Mouse (Mus musculus) forebrain, postnatal 0 days (tissue): Measurements from ENCODE around the gene Gas1. TPM values are rescaled to one million over a fixed set of nuclear protein-coding genes. Genes with fewer than 3 reads are reported as not detected.

Experiments
- ATAC-seq: fragments of 200-750 bp; cut with Nextera tagmentation; 2 replicates; pipeline ENCODE4 v1.8.0; 2017; ENCODE audit warnings: mild to moderate bottlenecking, moderate library complexity
- DNase-seq: peaks from one replicate; pipeline ENCODE4 v3.0.0-alpha.2; 2015
- H3K27ac ChIP-seq: fragments of 300-500 bp; sonication (generic); 2 replicates; pipeline ENCODE4 v1.5.1; 2014; ENCODE audit warnings: low read depth, mild to moderate bottlenecking, antibody characterized with exemption, low read length, moderate library complexity, mixed read lengths
- H3K27me3 ChIP-seq: fragments of 300-500 bp; sonication (generic); 2 replicates; pipeline ENCODE4 v1.6.1; 2014; ENCODE audit warnings: mild to moderate bottlenecking, low read length, mixed read lengths; ENCODE audit not compliant: insufficient read depth
- H3K36me3 ChIP-seq: fragments of 300-500 bp; sonication (generic); 2 replicates; pipeline ENCODE4 v1.6.1; 2014; ENCODE audit warnings: mild to moderate bottlenecking, moderate library complexity; ENCODE audit not compliant: insufficient read depth
- H3K4me1 ChIP-seq: fragments of 300-500 bp; sonication (generic); 2 replicates; pipeline ENCODE4 v1.6.1; 2014; ENCODE audit warnings: antibody characterized with exemption; ENCODE audit not compliant: insufficient read depth
- H3K4me2 ChIP-seq: fragments of 300-500 bp; sonication (generic); 2 replicates; pipeline ENCODE4 v1.6.1; 2014; ENCODE audit warnings: low read depth, mild to moderate bottlenecking, moderate library complexity
- H3K4me3 ChIP-seq: fragments of 300-500 bp; sonication (generic); 2 replicates; pipeline ENCODE4 v1.5.1; 2014; ENCODE audit warnings: low read depth, low read length, mixed read lengths
- H3K9ac ChIP-seq: fragments of 300-500 bp; sonication (generic); 2 replicates; pipeline ENCODE4 v1.6.1; 2014; ENCODE audit warnings: mild to moderate bottlenecking
- H3K9me3 ChIP-seq: fragments of 300-500 bp; sonication (generic); 2 replicates; pipeline ENCODE4 v1.6.1; 2016; ENCODE audit warnings: low read length
- CTCF ChIP-seq: sonication (generic); IDR thresholded peaks from 2 replicates; pipeline ENCODE4 v1.5.1; 2016; ENCODE audit warnings: antibody characterized with exemption, control low read depth, low read depth
- WGBS: fragments of 180-500 bp; shearing (Covaris S2); extraction: QIAGEN DNeasy Blood & Tissue Kit; methylation state at CpG from one replicate; pipeline ENCODE4 v1.1.7; 2014; 5-methylcytosine and 5-hydroxymethylcytosine counted together
- polyA plus RNA-seq: library from polyadenylated mRNA; unstranded; fragments of >200 nt; fragmentation: Nextera tagmentation; extraction: Ambion mirVana; gene quantifications from 2 replicates; pipeline ENCODE4 v1.2.1, GENCODE M21; 2015
- total RNA-seq: library from RNA; depleted of rRNA; stranded (reverse); fragments of >200 nt; gene quantifications from 2 replicates; pipeline ENCODE4 v1.2.3, GENCODE M21; 2014

The Gas1 gene
- total and polyA plus RNA-seq, 2 experiments from 2014 or later, result 22.4 to 40.9 TPM

- 85% methylated on average over 6 of the region's 6 CpGs for WGBS
Observed at GRCm38 (mm10) chr13:60207135-60207601, 30.0 kb upstream of the Gas1 start.

GRCm38 (mm10) chr13:60204746-60205145 is 27.6 kb upstream of the Gas1 start:
- ATAC-seq, result no peak
- H3K27ac ChIP-seq, result no peak overlapping the region
- no peak for DNase-seq
- no peak for TF ChIP-seq CTCF
- H3K9me3 ChIP-seq, result no peaks in the 10 kb centered on the region
- H3K36me3 ChIP-seq, result no peaks in the 10 kb centered on the region
- no peak overlapping the region for H3K4me2 ChIP-seq
- no peak overlapping the region for H3K9ac ChIP-seq
- H3K4me3 ChIP-seq, result no peak overlapping the region
- H3K27me3 ChIP-seq, result no peaks in the 10 kb centered on the region
- no peaks in the 10 kb centered on the region for H3K4me1 ChIP-seq
- 87% methylated on average over 6 of the region's 6 CpGs for WGBS

More at GRCm38 (mm10) chr13:60207135-60207601, 30.0 kb upstream of the Gas1 start:
- Histone ChIP-seq H3K27ac (no peak overlapping the region), H3K9ac (no peak overlapping the region), H3K9me3 (no peaks in the 10 kb centered on the region), H3K4me1 (no peaks in the 10 kb centered on the region), H3K4me2 (no peak overlapping the region), H3K36me3 (no peaks in the 10 kb centered on the region), H3K4me3 (no peak overlapping the region), H3K27me3 (no peaks in the 10 kb centered on the region)
- ATAC-seq (no peak), DNase-seq (no peak)
- TF ChIP-seq CTCF, result no peak

- Histone ChIP-seq H3K27ac (no peak overlapping the region), H3K9ac (no peak overlapping the region), H3K36me3 (no peaks in the 10 kb centered on the region), H3K4me1 (no peaks in the 10 kb centered on the region), H3K4me2 (no peak overlapping the region), H3K27me3 (no peaks in the 10 kb centered on the region), H3K4me3 (no peak overlapping the region), H3K9me3 (no peaks in the 10 kb centered on the region)
- TF ChIP-seq CTCF, result no peak
- ATAC-seq, result no peak
- 53% methylated on average over 6 of the region's 6 CpGs for WGBS
- no peak for DNase-seq
Observed at GRCm38 (mm10) chr13:60193273-60193672, 16.1 kb upstream of the Gas1 start.

GRCm38 (mm10) chr13:60189923-60190322 is 12.8 kb upstream of the Gas1 start:
- Histone ChIP-seq H3K4me2 (no peak overlapping the region), H3K9ac (no peak overlapping the region), H3K27me3 (no peaks in the 10 kb centered on the region), H3K27ac (no peak overlapping the region), H3K4me3 (no peak overlapping the region), H3K36me3 (no peaks in the 10 kb centered on the region), H3K4me1 (no peaks in the 10 kb centered on the region), H3K9me3 (no peaks in the 10 kb centered on the region)
- TF ChIP-seq CTCF, result no peak
- no peak for ATAC-seq
- DNase-seq, result no peak
- WGBS, result 87% methylated on average over 10 of the region's 10 CpGs

GRCm38 (mm10) chr13:60188952-60189351 is 11.8 kb upstream of the Gas1 start:
- no peak for TF ChIP-seq CTCF
- ATAC-seq, result no peak
- Histone ChIP-seq H3K4me2 (no peak overlapping the region), H3K36me3 (no peaks in the 10 kb centered on the region), H3K27ac (no peak overlapping the region), H3K27me3 (no peaks in the 10 kb centered on the region), H3K4me3 (no peak overlapping the region), H3K9ac (no peak overlapping the region), H3K4me1 (no peaks in the 10 kb centered on the region), H3K9me3 (no peaks in the 10 kb centered on the region)
- 83% methylated on average over 8 of the region's 8 CpGs for WGBS
- DNase-seq, result no peak

GRCm38 (mm10) chr13:60187276-60187675 is 10.1 kb upstream of the Gas1 start:
- Histone ChIP-seq H3K27me3 (no peaks in the 10 kb centered on the region), H3K4me2 (no peak overlapping the region), H3K27ac (no peak overlapping the region), H3K4me3 (no peak overlapping the region), H3K36me3 (no peaks in the 10 kb centered on the region), H3K9ac (no peak overlapping the region), H3K9me3 (no peaks in the 10 kb centered on the region), H3K4me1 (no peaks in the 10 kb centered on the region)
- no peak for TF ChIP-seq CTCF
- no peak for ATAC-seq
- no peak for DNase-seq
- 99% methylated on average over 2 of the region's 2 CpGs for WGBS

- Histone ChIP-seq H3K36me3 (no peaks in the 10 kb centered on the region), H3K4me2 (no peak overlapping the region), H3K9ac (no peak overlapping the region), H3K9me3 (no peaks in the 10 kb centered on the region), H3K4me3 (no peak overlapping the region), H3K27me3 (no peaks in the 10 kb centered on the region), H3K4me1 (no peaks in the 10 kb centered on the region), H3K27ac (no peak overlapping the region)
- TF ChIP-seq CTCF, result no peak
- ATAC-seq (no peak), DNase-seq (no peak)
- WGBS, result 74% methylated on average over 4 of the region's 4 CpGs
Observed at GRCm38 (mm10) chr13:60182346-60182745, 5.2 kb upstream of the Gas1 start.

GRCm38 (mm10) chr13:60179641-60180040 is 2.5 kb upstream of the Gas1 start:
- Histone ChIP-seq H3K4me2 (no peak overlapping the region), H3K9me3 (no peaks in the 10 kb centered on the region), H3K4me1 (no peaks in the 10 kb centered on the region), H3K27me3 (no peaks in the 10 kb centered on the region), H3K4me3 (no peak overlapping the region), H3K27ac (no peak overlapping the region), H3K36me3 (no peaks in the 10 kb centered on the region), H3K9ac (no peak overlapping the region)
- 91% methylated on average over 4 of the region's 4 CpGs for WGBS
- DNase-seq, result no peak
- ATAC-seq, result no peak
- no peak for TF ChIP-seq CTCF
